Mouse (Mus musculus): ENCODE measurements around the gene D430041D05Rik.
"Not testable (repeated sequence)": the region's sequence is repeated elsewhere in the genome, so short reads cannot be mapped to it uniquely, and the experiment has no call there.

D430041D05Rik gene

GRCm38 (mm10) chr2:104130165-104130564, 280.6 kb downstream of the D430041D05Rik start:
- in situ Hi-C loops (cut with MboI; ENCODE audit: unreplicated experiment in 2 of 2) = loop anchor here (5.0 to 25.0 kb wide), 7 partner anchors 285 to 757 kb away; partner anchors contain the start of genes Ccdc73 (in 1 of the 2) and D430041D05Rik (in 1 of the 2)

- in situ Hi-C loops (cut with MboI; ENCODE audit: unreplicated experiment in 2 of 2) = loop anchor here (25.0 kb wide), 3 partner anchors 558 to 758 kb away; partner anchors contain the start of gene Ccdc73 (in 1 of the 2)
These were observed 281.8 kb downstream of the D430041D05Rik start for GRCm38 (mm10) chr2:104128803-104129531.

- in situ Hi-C loops (cut with MboI; ENCODE audit: unreplicated experiment in 2 of 2) = loop anchor here in 1 of 2 experiments (5.0 kb wide), 1 partner anchor 37 kb away; no protein-coding TSS in a partner anchor
These were observed 286.7 kb downstream of the D430041D05Rik start for GRCm38 (mm10) chr2:104124071-104124470.

- in situ Hi-C loops (cut with MboI; ENCODE audit: unreplicated experiment in 2 of 2) = loop anchor here in 1 of 2 experiments (5.0 kb wide), 1 partner anchor 36 kb away; no protein-coding TSS in a partner anchor
These were observed 287.3 kb downstream of the D430041D05Rik start for GRCm38 (mm10) chr2:104123540-104123939.

GRCm38 (mm10) chr2:104122505-104123378, 288.1 kb downstream of the D430041D05Rik start, which contains the start of gene A930018P22Rik:
Gene A930018P22Rik, plus strand, starts transcription at chr2:104122769.
- in situ Hi-C loops (cut with MboI; ENCODE audit: unreplicated experiment in 2 of 2) = loop anchor here in 1 of 2 experiments (5.0 kb wide), 1 partner anchor 35 kb away; no protein-coding TSS in a partner anchor

GRCm38 (mm10) chr2:104121681-104122504, 288.9 kb downstream of the D430041D05Rik start:
- in situ Hi-C loops (cut with MboI; ENCODE audit: unreplicated experiment in 2 of 2) = loop anchor here in 1 of 2 experiments (5.0 kb wide), 1 partner anchor 35 kb away; no protein-coding TSS in a partner anchor

GRCm38 (mm10) chr2:104120312-104120711, 290.5 kb downstream of the D430041D05Rik start:
- in situ Hi-C loops (cut with MboI; ENCODE audit: unreplicated experiment in 2 of 2) = loop anchor here in 1 of 2 experiments (5.0 kb wide), 1 partner anchor 33 kb away; no protein-coding TSS in a partner anchor

- in situ Hi-C loops (cut with MboI; ENCODE audit: unreplicated experiment in 2 of 2) = no loop called here
These were observed 291.7 kb downstream of the D430041D05Rik start for GRCm38 (mm10) chr2:104119097-104119496.

GRCm38 (mm10) chr2:104117173-104117572, 293.6 kb downstream of the D430041D05Rik start:
- in situ Hi-C loops (cut with MboI; ENCODE audit: unreplicated experiment in 2 of 2) = not testable (repeated sequence)

GRCm38 (mm10) chr2:104114898-104115297, 295.9 kb downstream of the D430041D05Rik start:
- in situ Hi-C loops (cut with MboI; ENCODE audit: unreplicated experiment in 2 of 2) = no loop called here

- in situ Hi-C loops (cut with MboI; ENCODE audit: unreplicated experiment in 2 of 2) = not testable (repeated sequence)
These were observed 297.2 kb downstream of the D430041D05Rik start for GRCm38 (mm10) chr2:104113563-104113962.

GRCm38 (mm10) chr2:104111170-104111797, 299.5 kb downstream of the D430041D05Rik start:
- in situ Hi-C loops (cut with MboI; ENCODE audit: unreplicated experiment in 2 of 2) = not testable (repeated sequence)

- in situ Hi-C loops (cut with MboI; ENCODE audit: unreplicated experiment in 2 of 2) = no loop called here
These were observed 300.8 kb downstream of the D430041D05Rik start for GRCm38 (mm10) chr2:104110031-104110430.

GRCm38 (mm10) chr2:104109528-104109927, 301.3 kb downstream of the D430041D05Rik start:
- in situ Hi-C loops (cut with MboI; ENCODE audit: unreplicated experiment in 2 of 2) = no loop called here

GRCm38 (mm10) chr2:104109021-104109420, 301.8 kb downstream of the D430041D05Rik start:
- in situ Hi-C loops (cut with MboI; ENCODE audit: unreplicated experiment in 2 of 2) = not testable (repeated sequence)

- in situ Hi-C loops (cut with MboI; ENCODE audit: unreplicated experiment in 2 of 2) = no loop called here
These were observed 306.0 kb downstream of the D430041D05Rik start for GRCm38 (mm10) chr2:104104800-104105199.

GRCm38 (mm10) chr2:104099946-104100345, 310.9 kb downstream of the D430041D05Rik start:
- in situ Hi-C loops (cut with MboI; ENCODE audit: unreplicated experiment in 2 of 2) = no loop called here

- in situ Hi-C loops (cut with MboI; ENCODE audit: unreplicated experiment in 2 of 2) = no loop called here
These were observed 311.6 kb downstream of the D430041D05Rik start for GRCm38 (mm10) chr2:104099231-104099585.

GRCm38 (mm10) chr2:104098529-104099230, 312.1 kb downstream of the D430041D05Rik start:
- in situ Hi-C loops (cut with MboI; ENCODE audit: unreplicated experiment in 2 of 2) = no loop called here
